Mouse (Mus musculus) brain, embryonic 14.5 days (tissue): ENCODE results near the gene Crim1. TPM values are rescaled to one million over a fixed set of nuclear protein-coding genes. Genes with fewer than 3 reads are reported as not detected.

Source experiments
- DNase-seq: peaks from one replicate; pipeline ENCODE4 v3.0.0-alpha.2; 2011; ENCODE audit warnings: low read depth
- CTCF ChIP-seq: fragments of 200-500 bp; IDR thresholded peaks from 2 replicates; pipeline ENCODE4 v1.5.1; 2012; ENCODE audit warnings: inconsistent platforms, mild to moderate bottlenecking, moderate library complexity, borderline replicate concordance; ENCODE audit not compliant: insufficient read depth, insufficient read length; ENCODE audit errors: extremely low read depth
- POLR2A ChIP-seq: fragments of 200-500 bp; IDR thresholded peaks from 2 replicates; pipeline ENCODE4 v1.6.1; 2012; ENCODE audit warnings: mild to moderate bottlenecking, inconsistent platforms, borderline replicate concordance; ENCODE audit not compliant: poor library complexity, insufficient read depth, insufficient read length, severe bottlenecking; ENCODE audit errors: extremely low read depth
- polyA plus RNA-seq: library from polyadenylated mRNA; depleted of rRNA; stranded (reverse); fragments of >200 nt; gene quantifications from 2 replicates; pipeline ENCODE4 v1.2.3, GENCODE M21; 2012

Crim1 gene
- polyA plus RNA-seq, 1 experiment = 39.5 TPM

- peak; percentile 69 for DNase-seq
- TF ChIP-seq POLR2A (no peak), CTCF (peak; percentile 5; the same call in 1 of the 2 replicates)
These were observed 1.2 kb upstream of the Crim1 start for GRCm38 (mm10) chr17:78198820-78199219.

DNA sequence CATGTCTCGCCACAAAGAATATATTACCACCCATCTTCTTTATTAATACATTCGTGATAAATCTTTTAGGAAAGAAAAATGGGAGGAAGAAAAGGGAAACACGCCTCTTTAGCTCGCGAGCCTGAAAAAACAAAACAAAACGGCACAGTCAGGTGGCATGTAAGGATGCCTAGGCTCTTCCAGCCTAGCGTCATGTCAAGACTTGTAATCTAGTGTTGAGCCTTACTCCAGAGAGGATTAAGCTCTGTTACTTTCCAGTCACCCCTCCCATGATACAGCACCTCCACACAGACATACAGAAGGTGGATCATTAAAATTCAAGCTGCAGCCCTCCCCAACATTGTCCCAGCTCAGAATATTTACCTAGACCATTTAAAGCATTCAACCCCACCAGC lies 820 bp upstream of the Crim1 start:
- TF ChIP-seq POLR2A (no peak), CTCF (no peak)
- peak; percentile 58 for DNase-seq

- peak; percentile 77 for DNase-seq
- TF ChIP-seq CTCF (no peak; the same call in 1 of the 2 replicates), POLR2A (no peak)
These were observed 643 bp downstream of the Crim1 start for GRCm38 (mm10) chr17:78200561-78201220.

GRCm38 (mm10) chr17:78201221-78202058 lies 1.4 kb downstream of the Crim1 start:
- no peak for TF ChIP-seq POLR2A
- no peak for TF ChIP-seq CTCF
- peak; percentile 62 for DNase-seq

- DNase-seq = no peak
- TF ChIP-seq CTCF = peak; percentile 20; the same call in 1 of the 2 replicates
- no peak for TF ChIP-seq POLR2A
These were observed 2.2 kb downstream of the Crim1 start for GRCm38 (mm10) chr17:78202221-78202620.

- peak; percentile 78 for DNase-seq
- TF ChIP-seq POLR2A = no peak
- no peak for TF ChIP-seq CTCF
These were observed 2.7 kb downstream of the Crim1 start for GRCm38 (mm10) chr17:78202756-78203155.

DNA sequence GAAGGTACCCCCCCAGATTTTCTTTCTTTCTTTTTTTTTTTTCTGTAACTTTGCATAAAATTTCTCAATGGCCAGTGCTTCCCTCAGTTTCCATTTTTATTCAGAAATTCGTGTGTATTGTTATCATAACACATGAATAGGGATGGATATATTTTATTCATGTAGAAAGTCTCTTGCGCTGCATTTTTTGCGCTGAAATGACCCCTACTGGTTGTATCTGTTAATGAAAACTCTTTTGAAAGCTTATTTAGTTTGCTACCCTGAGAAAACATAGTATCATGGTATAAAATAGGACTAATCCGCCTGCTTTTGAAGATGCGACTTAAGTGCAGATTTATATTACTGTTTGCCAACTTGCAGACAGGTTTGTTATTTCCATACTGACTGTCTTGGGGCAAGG lies 3.4 kb downstream of the Crim1 start:
- TF ChIP-seq POLR2A = no peak
- no peak for TF ChIP-seq CTCF
- DNase-seq = peak; percentile 81

DNA sequence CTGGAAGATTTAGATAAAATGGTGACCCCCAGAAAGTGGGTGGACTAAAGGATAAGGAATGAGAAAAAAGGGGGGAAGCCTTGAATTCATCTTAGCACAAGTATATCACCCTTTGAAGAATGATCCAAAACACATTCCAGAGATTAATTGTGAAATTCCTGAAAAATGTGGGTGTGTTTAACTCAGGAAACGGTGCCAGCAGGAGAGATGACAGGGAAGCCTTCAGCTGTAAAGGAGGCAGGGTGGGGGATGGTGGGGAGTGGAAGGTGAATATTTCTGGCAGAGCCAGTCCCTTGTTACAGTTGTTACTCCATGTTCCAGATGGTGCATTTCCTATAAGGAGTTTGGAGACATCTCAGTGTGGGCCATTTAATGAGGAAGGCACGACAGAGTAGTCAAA lies 6.4 kb downstream of the Crim1 start:
- peak; percentile 43 for DNase-seq
- TF ChIP-seq POLR2A (no peak), CTCF (no peak)

- no peak for DNase-seq
- TF ChIP-seq POLR2A (no peak), CTCF (no peak)
These were observed 7.2 kb downstream of the Crim1 start for GRCm38 (mm10) chr17:78207246-78207645.

DNA sequence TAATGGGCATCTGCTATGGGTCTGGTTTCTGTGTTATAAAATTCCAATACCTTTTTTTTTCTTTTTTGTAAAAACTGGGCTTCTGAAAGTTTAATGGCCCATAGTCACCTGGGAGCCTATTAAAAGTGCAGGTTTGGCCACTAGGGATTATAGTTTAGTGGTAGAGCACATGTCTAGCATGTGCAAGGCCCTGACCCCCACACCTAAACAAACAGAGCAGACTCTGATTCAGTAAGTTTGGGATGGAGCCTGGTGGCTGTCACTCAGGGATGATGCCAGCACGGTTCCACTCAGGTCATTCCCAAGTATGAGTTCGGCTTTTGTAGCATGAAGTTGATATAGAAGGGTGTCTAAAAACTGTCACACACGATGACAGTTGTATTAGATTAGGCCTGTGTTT lies 8.8 kb downstream of the Crim1 start:
- no peak for DNase-seq
- TF ChIP-seq POLR2A (no peak), CTCF (no peak)

GRCm38 (mm10) chr17:78209646-78210045 lies 9.6 kb downstream of the Crim1 start:
- no peak for DNase-seq
- no peak for TF ChIP-seq POLR2A
- no peak for TF ChIP-seq CTCF

DNA sequence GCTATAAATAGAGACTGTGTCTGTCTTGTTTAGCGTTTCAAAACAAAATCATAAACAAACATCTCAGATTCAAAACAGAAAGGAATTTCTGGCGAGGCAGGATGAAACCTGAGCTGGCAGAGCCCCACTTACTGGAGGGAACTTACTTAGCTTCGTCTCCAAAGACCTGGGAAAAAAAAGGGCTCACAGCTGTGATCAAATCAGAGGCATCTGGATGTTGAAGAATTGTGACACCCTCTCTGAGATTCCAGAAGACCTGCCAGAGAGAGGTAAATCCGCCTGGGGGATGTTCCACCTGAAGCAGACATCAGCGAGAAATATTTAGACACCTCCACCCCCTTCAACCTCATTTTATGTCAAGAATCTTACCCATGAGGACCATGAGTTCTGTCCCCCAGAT lies 11.8 kb downstream of the Crim1 start:
- no peak for DNase-seq
- TF ChIP-seq POLR2A (no peak), CTCF (no peak)

- no peak for TF ChIP-seq CTCF
- TF ChIP-seq POLR2A = no peak
- DNase-seq = peak; percentile 30
These were observed 13.1 kb downstream of the Crim1 start for GRCm38 (mm10) chr17:78213128-78213527.
